Mouse (Mus musculus) hindlimb bud, embryonic 11.5 days (tissue): ENCODE measurements around the gene Filip1l.

Experiments used
- DNase-seq: peaks from one replicate; pipeline ENCODE4 v3.0.0-alpha.2; 2012; ENCODE audit warnings: low read depth, low spot score; ENCODE audit errors: extremely low spot score

Filip1l gene

GRCm38 (mm10) chr16:57396249-57396648 lies 43.4 kb downstream of the Filip1l start:
- no peak for DNase-seq

- no peak for DNase-seq
Observed at GRCm38 (mm10) chr16:57397845-57398244, 45.0 kb downstream of the Filip1l start.

GRCm38 (mm10) chr16:57398387-57399214 lies 45.7 kb downstream of the Filip1l start:
- peak; percentile 70 for DNase-seq

- DNase-seq, result no peak
Observed at GRCm38 (mm10) chr16:57399566-57399965, 46.7 kb downstream of the Filip1l start.

GRCm38 (mm10) chr16:57401702-57402101 lies 48.8 kb downstream of the Filip1l start:
- no peak for DNase-seq

- DNase-seq, result no peak
Observed at GRCm38 (mm10) chr16:57402910-57403309, 50.0 kb downstream of the Filip1l start.

GRCm38 (mm10) chr16:57403825-57404224 lies 50.9 kb downstream of the Filip1l start:
- DNase-seq, result no peak

GRCm38 (mm10) chr16:57412766-57413165 lies 59.9 kb downstream of the Filip1l start:
- no peak for DNase-seq

GRCm38 (mm10) chr16:57416049-57416448 lies 63.2 kb downstream of the Filip1l start:
- DNase-seq, result no peak

GRCm38 (mm10) chr16:57417017-57417416 lies 64.1 kb downstream of the Filip1l start:
- DNase-seq, result no peak

- DNase-seq, result no peak
Observed at GRCm38 (mm10) chr16:57417955-57418354, 65.1 kb downstream of the Filip1l start.

- DNase-seq, result no peak
Observed at GRCm38 (mm10) chr16:57419332-57419731, 66.4 kb downstream of the Filip1l start.

- DNase-seq, result no peak
Observed at GRCm38 (mm10) chr16:57419881-57420280, 67.0 kb downstream of the Filip1l start.

GRCm38 (mm10) chr16:57420773-57421556 lies 68.1 kb downstream of the Filip1l start:
- DNase-seq, result no peak

GRCm38 (mm10) chr16:57421680-57422417 lies 69.0 kb downstream of the Filip1l start:
- no peak for DNase-seq

- no peak for DNase-seq
Observed at GRCm38 (mm10) chr16:57423001-57423800, 70.3 kb downstream of the Filip1l start.

- no peak for DNase-seq
Observed at GRCm38 (mm10) chr16:57426680-57427079, 73.8 kb downstream of the Filip1l start.

GRCm38 (mm10) chr16:57427516-57428285 lies 74.8 kb downstream of the Filip1l start:
- no peak for DNase-seq

GRCm38 (mm10) chr16:57428977-57429376 lies 76.1 kb downstream of the Filip1l start:
- DNase-seq, result no peak

GRCm38 (mm10) chr16:57431294-57431693 lies 78.4 kb downstream of the Filip1l start:
- DNase-seq, result no peak
